Mouse (Mus musculus) heart, postnatal 0 days (tissue): Measurements from ENCODE around the gene Tfdp1.

Experiments used
- CTCF ChIP-seq: IDR thresholded peaks from 2 replicates; pipeline ENCODE4 v1.5.1; 2016; ENCODE audit warnings: antibody characterized with exemption, control low read depth, low read depth
- EP300 ChIP-seq: IDR thresholded peaks from 2 replicates; pipeline ENCODE4 v1.6.1; 2016; ENCODE audit warnings: antibody characterized with exemption, low read depth

DNA sequence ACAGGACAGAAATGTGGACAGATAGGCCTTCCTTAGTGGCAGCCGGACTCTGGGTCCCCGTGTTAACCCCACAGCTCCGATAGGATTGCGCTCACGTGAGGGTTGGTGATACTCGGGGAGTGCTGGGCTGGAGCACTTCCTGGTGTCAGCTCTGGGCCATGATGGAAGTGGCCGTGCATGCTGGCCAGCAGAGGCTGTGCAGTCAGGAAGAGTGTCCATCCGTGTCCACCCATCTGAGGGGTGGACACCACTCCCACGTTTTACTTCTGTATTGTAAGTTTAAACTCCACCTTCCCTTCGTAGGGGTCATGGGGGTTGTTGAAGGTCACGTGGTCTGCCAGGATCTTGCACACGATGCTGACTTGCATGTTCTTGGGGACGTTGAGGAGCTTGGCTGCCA is 47.8 kb downstream of the Tfdp1 start:
- TF ChIP-seq CTCF, result no peak
- no peak for TF ChIP-seq EP300
